Comparison of ENCODE assay signal across 8 mouse cellular contexts in the genomic region with DNA sequence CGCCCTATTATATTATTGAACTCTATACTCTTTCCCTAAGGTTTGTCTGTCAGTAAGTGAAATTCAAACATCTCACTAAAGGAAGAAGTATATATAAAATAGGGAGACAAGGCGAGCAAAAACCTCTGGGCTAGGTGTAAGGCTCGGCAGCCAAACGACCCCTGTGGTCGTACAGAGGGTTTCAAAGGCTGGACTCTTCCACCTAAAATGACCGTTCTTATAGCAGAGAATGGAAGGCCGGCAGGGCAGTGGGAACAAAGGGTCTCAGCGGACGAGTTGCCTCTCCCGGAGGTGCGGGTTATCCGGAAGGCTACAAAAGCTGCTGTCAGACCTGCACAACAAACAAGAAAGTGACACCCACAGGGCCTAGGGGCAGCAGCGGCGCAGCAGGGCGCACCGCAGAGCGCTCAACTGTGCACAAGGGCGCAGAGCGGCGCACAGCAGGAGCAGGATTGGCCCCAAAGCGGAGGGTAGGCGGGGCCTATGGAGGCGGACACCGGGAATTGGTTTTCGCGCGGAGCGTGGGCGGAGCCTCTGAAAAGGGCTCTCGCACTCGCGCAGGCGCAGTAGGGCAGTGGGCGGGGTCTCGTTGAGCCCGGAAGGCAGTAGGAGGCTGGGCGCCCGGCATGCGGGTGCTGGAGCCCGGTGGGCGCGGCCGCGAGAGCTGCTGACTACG. TPM values are rescaled to one million over a fixed set of nuclear protein-coding genes. Genes with fewer than 3 reads are reported as not detected.
DNase-seq lines count a peak whose midpoint lies in the region; ATAC-seq and TF ChIP-seq lines count a peak whose summit lies in the region.

A gene (plus strand): TSS at position 574 of the 676 bp plus-strand sequence.

- no peak for TF ChIP-seq CTCF in E14TG2a.4 (conservative IDR thresholded peaks at IDR 0.05; ENCODE audit: low read length)
- no peak for TF ChIP-seq CTCF in heart, postnatal 0 days (IDR thresholded peaks at IDR 0.05; ENCODE audit: low read depth)
- no peak for TF ChIP-seq CTCF in testis, adult 2 months (IDR thresholded peaks at IDR 0.05; ENCODE audit: control insufficient read depth, insufficient read depth, insufficient replicate concordance, low read depth, low read length)

- TF ChIP-seq POLR2A in testis, adult 2 months (IDR thresholded peaks at IDR 0.05; ENCODE audit: control insufficient read depth, low read depth, low read length) = peak; percentile 99

- DNase-seq in c-Kit-positive CD71-positive TER-119-positive erythroid progenitor cells, embryonic 14.5 days (ENCODE audit: low spot score) = peak; percentile 99
- DNase-seq in heart, postnatal 0 days (ENCODE audit: low spot score) = peak; percentile 97
- DNase-seq in kidney, postnatal 4 days = peak; percentile 100

- no peaks in the 10 kb centered on the region for H3K36me3 ChIP-seq in E14TG2a.4 (ENCODE audit: insufficient read depth, low read length)
- no peaks in the 10 kb centered on the region for H3K36me3 ChIP-seq in forebrain, embryonic 12.5 days (replicated peaks)
- H3K36me3 ChIP-seq in heart, postnatal 0 days (replicated peaks; ENCODE audit: control insufficient read depth, insufficient read depth, low read length) = no peaks in the 10 kb centered on the region
- H3K36me3 ChIP-seq in liver, embryonic 16.5 days (ENCODE audit: control insufficient read depth, insufficient read depth) = no peaks in the 10 kb centered on the region
- no peaks in the 10 kb centered on the region for H3K36me3 ChIP-seq in neural tube, embryonic 13.5 days
- no peaks in the 10 kb centered on the region for H3K36me3 ChIP-seq in testis, adult 2 months (ENCODE audit: control insufficient read depth, insufficient read depth, low read length)

- TF ChIP-seq EP300 in heart, postnatal 0 days (IDR thresholded peaks at IDR 0.05; ENCODE audit: low read depth) = no peak

- peak within 1 kb of the TSS; percentile 74 for H3K9ac ChIP-seq in forebrain, embryonic 12.5 days
- H3K9ac ChIP-seq in heart, postnatal 0 days (replicated peaks; ENCODE audit: low read depth, low read length) = peak within 1 kb of the TSS; percentile 63
- peak within 1 kb of the TSS; percentile 74 for H3K9ac ChIP-seq in liver, embryonic 16.5 days (ENCODE audit: low read depth, low read length)
- peak within 1 kb of the TSS; percentile 89 for H3K9ac ChIP-seq in neural tube, embryonic 13.5 days

- peak; percentile 98 for ATAC-seq in forebrain, embryonic 12.5 days (ENCODE audit: low FRiP score)
- ATAC-seq in heart, postnatal 0 days (ENCODE audit: insufficient read depth, low read depth) = peak; percentile 100
- peak; percentile 99 for ATAC-seq in liver, embryonic 16.5 days (ENCODE audit: low read depth)
- ATAC-seq in neural tube, embryonic 13.5 days (ENCODE audit: low read depth) = peak; percentile 97

- peak within 1 kb of the TSS; percentile 80 for H3K27ac ChIP-seq in forebrain, embryonic 12.5 days
- peak within 1 kb of the TSS; percentile 58; the same call in 1 of the 2 replicates for H3K27ac ChIP-seq in heart, postnatal 0 days (ENCODE audit: low read depth)
- no peak within 1 kb of the TSS for H3K27ac ChIP-seq in liver, embryonic 16.5 days (ENCODE audit: low read length)
- H3K27ac ChIP-seq in neural tube, embryonic 13.5 days (replicated peaks) = peak within 1 kb of the TSS; percentile 75
- peak within 1 kb of the TSS; percentile 90 for H3K27ac ChIP-seq in testis, adult 2 months (ENCODE audit: control insufficient read depth, insufficient read depth, low read depth, low read length)

- H3K27me3 ChIP-seq in E14TG2a.4 (ENCODE audit: insufficient read depth, low read length) = peaks cover 15% of the 10 kb centered on the region
- peaks cover 19% of the 10 kb centered on the region for H3K27me3 ChIP-seq in forebrain, embryonic 12.5 days
- peaks cover 14% of the 10 kb centered on the region; the same call in 1 of the 2 replicates for H3K27me3 ChIP-seq in heart, postnatal 0 days (ENCODE audit: control insufficient read depth, insufficient read depth, low read length)
- H3K27me3 ChIP-seq in liver, embryonic 16.5 days (ENCODE audit: control insufficient read depth, insufficient read depth, low read depth, low read length) = peaks cover 13% of the 10 kb centered on the region
- peaks cover 17% of the 10 kb centered on the region for H3K27me3 ChIP-seq in neural tube, embryonic 13.5 days
- no peaks in the 10 kb centered on the region for H3K27me3 ChIP-seq in testis, adult 2 months (ENCODE audit: control insufficient read depth, insufficient read depth, low read length)

- H3K4me1 ChIP-seq in E14TG2a.4 (replicated peaks; ENCODE audit: low read depth, low read length) = peaks cover 18% of the 10 kb centered on the region
- H3K4me1 ChIP-seq in forebrain, embryonic 12.5 days = peaks cover 12% of the 10 kb centered on the region
- peaks cover 6% of the 10 kb centered on the region; the same call in 1 of the 2 replicates for H3K4me1 ChIP-seq in heart, postnatal 0 days (ENCODE audit: control insufficient read depth, insufficient read depth)
- H3K4me1 ChIP-seq in liver, embryonic 16.5 days (ENCODE audit: control insufficient read depth, low read depth, low read length) = peaks cover 8% of the 10 kb centered on the region
- peaks cover 29% of the 10 kb centered on the region for H3K4me1 ChIP-seq in neural tube, embryonic 13.5 days (replicated peaks)
- H3K4me1 ChIP-seq in testis, adult 2 months (ENCODE audit: control insufficient read depth, insufficient read depth, low read length) = no peaks in the 10 kb centered on the region

- WGBS in forebrain, embryonic 12.5 days = 1% methylated on average over 44 of the region's 45 CpGs
- WGBS in heart, postnatal 0 days = 2% methylated on average over 45 of the region's 45 CpGs
- WGBS in liver, embryonic 16.5 days (ENCODE audit: insufficient replicate concordance) = 2% methylated on average over 45 of the region's 45 CpGs
- 2% methylated on average over 45 of the region's 45 CpGs for WGBS in neural tube, embryonic 13.5 days

- peak within 1 kb of the TSS; percentile 89 for H3K4me2 ChIP-seq in forebrain, embryonic 12.5 days
- H3K4me2 ChIP-seq in heart, postnatal 0 days (ENCODE audit: low read depth, low read length) = peak within 1 kb of the TSS; percentile 97
- H3K4me2 ChIP-seq in liver, embryonic 16.5 days (ENCODE audit: low read depth, low read length) = peak within 1 kb of the TSS; percentile 98
- peak within 1 kb of the TSS; percentile 72 for H3K4me2 ChIP-seq in neural tube, embryonic 13.5 days

- H3K9me3 ChIP-seq in E14TG2a.4 (ENCODE audit: low read length) = no peaks in the 10 kb centered on the region
- H3K9me3 ChIP-seq in forebrain, embryonic 12.5 days = no peaks in the 10 kb centered on the region
- H3K9me3 ChIP-seq in heart, postnatal 0 days (replicated peaks; ENCODE audit: control insufficient read depth, low read length) = no peaks in the 10 kb centered on the region
- no peaks in the 10 kb centered on the region for H3K9me3 ChIP-seq in liver, embryonic 16.5 days (replicated peaks; ENCODE audit: control insufficient read depth, low read length)
- no peaks in the 10 kb centered on the region for H3K9me3 ChIP-seq in neural tube, embryonic 13.5 days

- H3K4me3 ChIP-seq in E14TG2a.4 (replicated peaks; ENCODE audit: low read length) = peak within 1 kb of the TSS; percentile 96
- peak within 1 kb of the TSS; percentile 84 for H3K4me3 ChIP-seq in forebrain, embryonic 12.5 days (replicated peaks)
- H3K4me3 ChIP-seq in heart, postnatal 0 days (ENCODE audit: low read depth, low read length) = peak within 1 kb of the TSS; percentile 79
- H3K4me3 ChIP-seq in liver, embryonic 16.5 days (ENCODE audit: low read depth, low read length) = peak within 1 kb of the TSS; percentile 73
- peak within 1 kb of the TSS; percentile 84 for H3K4me3 ChIP-seq in neural tube, embryonic 13.5 days
- H3K4me3 ChIP-seq in testis, adult 2 months (ENCODE audit: control insufficient read depth, low read depth, low read length) = peak within 1 kb of the TSS; percentile 91

RNA-seq across cellular contexts. Expression of the gene that starts here (rescaled TPM):
- polyA plus RNA-seq in forebrain, embryonic 12.5 days (2016; fragmentation: Nextera tagmentation; extraction: Ambion mirVana) = 85.7 and 87.5 TPM in 2 replicates
- total RNA-seq in heart, postnatal 0 days (2014; rRNA removed; ENCODE audit: low replicate concordance) = 4.7 and 6.3 TPM in 2 replicates
- polyA plus RNA-seq in heart, postnatal 0 days (2015; fragmentation: Nextera tagmentation; extraction: Ambion mirVana) = 24.3 and 25.3 TPM in 2 replicates
- 8.0 and 10.3 TPM in 2 replicates for polyA plus RNA-seq in liver, embryonic 16.5 days (2015; fragmentation: Nextera tagmentation; extraction: Ambion mirVana)
- 106 and 127 TPM in 2 replicates for polyA plus RNA-seq in neural tube, embryonic 13.5 days (2015; fragmentation: Nextera tagmentation; extraction: Ambion mirVana)
- polyA plus RNA-seq in testis, adult 2 months (2012; rRNA removed) = 5.0 and 5.6 TPM in 2 replicates
